Mouse (Mus musculus) hindlimb bud, embryonic 11.5 days (tissue): Measurements from ENCODE around the gene Gjd3.
A peak's percentile ranks its signal among the peaks of the same experiment; 100 is the strongest.
"Not testable (repeated sequence)": the region's sequence is repeated elsewhere in the genome, so short reads cannot be mapped to it uniquely, and the experiment has no call there.

Experiments
- DNase-seq: peaks from one replicate; pipeline ENCODE4 v3.0.0-alpha.2; 2012; ENCODE audit warnings: low read depth, low spot score; ENCODE audit errors: extremely low spot score

The Gjd3 gene

DNA sequence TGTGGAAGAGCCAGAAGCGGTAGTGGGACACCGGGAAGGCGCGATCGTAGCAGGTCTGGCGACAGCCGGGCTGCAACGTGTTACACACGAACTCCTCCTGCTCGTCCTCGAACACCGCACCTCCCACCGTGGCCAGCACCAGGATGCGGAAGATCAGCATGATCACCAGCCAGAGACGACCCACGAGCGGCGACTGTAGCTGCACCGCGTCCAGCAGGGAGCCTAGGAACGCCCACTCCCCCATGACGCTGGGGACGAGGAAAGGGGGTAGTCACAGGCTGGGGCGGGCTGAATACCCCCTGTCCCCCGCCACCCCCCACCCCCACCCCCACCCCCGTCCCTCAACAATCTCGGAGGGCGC is at the start of gene Gjd3:
Gene Gjd3 (minus strand): TSS at position 244 of the 361 bp plus-strand sequence.
- DNase-seq, result no peak

DNA sequence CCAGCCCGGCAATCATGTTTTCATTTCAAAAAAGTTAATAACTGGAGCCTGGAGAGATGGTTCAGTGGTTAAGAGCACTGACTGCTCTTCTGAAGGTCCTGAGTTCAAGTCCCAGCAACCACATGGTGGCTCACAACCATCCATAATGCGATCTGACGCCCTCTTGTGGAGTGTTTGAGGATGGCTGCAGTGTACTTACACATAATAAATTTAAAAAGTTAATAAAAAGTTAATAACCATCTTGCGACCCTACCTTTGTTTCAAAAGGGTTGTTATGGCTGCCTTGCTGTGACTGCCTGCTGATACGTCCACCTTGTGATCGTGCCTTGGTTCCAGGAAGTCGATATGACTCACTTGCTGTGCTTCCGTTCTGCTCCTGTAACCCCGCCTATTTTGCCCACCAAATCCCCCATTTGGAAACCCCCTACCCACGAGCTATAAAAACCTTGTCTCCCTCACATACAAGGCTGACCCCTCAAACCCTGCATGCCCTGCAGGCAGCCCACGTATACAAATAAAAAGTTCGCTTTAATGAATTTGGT is 44.2 kb upstream of the Gjd3 start:
- no peak for DNase-seq

DNA sequence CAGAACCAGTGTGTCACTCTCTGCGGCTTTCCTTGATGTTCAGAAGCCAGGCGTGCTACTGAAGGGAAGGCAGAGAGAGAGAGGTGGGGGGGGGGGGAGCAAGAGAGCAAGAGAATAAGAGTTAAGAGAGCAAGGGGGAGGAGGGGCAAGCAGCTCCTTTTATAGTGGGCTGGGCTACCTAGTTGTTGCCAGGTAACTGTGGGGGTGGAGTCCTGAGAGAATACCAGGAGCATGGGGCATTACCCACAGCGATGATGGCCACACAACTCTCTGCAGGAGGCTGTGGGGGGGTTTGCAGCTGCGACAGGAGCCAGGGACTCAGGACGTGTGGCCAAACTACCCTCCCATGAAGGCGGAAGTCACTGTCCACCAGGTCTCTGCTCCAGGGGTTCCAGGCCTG is 43.1 kb upstream of the Gjd3 start:
- DNase-seq, result no peak

DNA sequence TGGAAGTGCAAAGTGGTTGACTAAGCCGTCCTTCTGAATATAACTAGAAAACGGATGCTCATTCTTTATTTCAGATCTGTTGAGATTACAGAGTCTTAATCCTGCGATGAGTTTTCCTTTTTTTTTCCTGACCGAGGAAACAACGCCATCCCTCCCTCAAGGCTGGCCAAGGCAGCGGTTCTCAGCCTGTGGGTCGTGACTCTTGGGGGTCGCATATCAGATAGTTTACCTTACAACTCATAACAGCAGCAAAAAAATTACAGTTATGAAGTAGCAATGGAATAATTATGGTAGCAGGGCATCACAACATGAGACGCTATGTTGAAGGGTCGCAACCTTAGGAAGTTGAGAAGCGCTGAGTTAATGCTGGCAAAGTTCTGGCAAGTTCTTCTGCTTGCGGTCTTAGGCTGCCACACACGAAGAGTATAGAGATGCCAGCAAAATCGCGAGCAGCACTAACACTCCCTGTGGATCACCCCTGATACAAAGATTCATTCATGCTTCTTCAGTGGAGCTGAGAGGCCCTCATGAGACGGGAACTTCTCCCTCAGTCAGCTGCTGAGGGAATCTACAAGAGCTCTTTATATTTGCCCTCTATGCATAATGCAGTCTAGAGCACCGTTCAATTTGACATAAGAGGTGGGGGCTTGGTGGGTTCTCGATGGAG is 41.8 kb upstream of the Gjd3 start:
- no peak for DNase-seq

DNA sequence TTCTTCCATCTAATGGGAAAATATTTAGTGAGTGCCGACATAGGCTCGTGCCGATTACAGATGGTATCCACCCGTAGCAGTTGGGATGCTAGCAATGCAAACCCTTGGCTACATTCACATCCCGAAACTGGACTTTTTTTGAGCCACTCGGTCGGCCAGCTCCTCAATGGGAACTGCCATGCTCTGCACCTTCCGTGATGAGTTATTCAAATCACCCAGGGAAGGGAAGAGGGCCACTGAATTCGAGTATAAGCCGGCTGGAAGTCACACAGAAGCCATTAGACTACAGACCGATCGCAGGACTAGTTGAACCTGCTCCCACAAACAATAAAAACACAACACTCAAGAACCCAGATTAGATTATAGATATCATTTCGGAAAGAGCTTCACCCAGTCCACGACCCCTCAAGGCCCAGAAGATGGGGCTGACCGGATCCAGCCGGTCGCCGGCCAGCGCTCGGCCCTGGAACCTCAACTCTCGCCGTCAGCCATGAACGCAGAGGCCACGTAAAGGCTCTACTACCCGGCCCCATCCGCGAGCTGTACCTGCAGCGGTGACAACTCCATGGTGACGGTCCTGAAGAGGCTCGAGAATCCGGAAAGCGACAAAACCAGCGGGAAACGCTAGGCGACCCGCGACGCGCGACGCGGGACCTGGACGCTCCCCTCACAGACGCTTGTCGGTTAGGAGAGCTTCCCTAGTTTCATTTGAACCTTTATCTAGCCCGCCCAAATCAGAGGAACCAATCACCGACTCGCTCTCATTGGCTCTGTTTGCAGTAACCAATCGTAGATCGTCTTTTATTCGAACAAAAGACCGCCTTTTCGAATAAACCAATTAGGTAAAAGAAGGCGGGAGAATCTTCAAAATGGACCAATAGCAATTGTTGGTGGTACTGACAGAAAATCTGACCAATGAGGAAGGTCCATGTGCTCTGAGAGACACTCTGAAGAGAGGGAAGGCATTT is 41.0 kb upstream of the Gjd3 start, which contains the start of gene Top2a:
Gene Top2a (minus strand): TSS at position 690 of the 968 bp plus-strand sequence.
- DNase-seq, result peak; percentile 100

DNA sequence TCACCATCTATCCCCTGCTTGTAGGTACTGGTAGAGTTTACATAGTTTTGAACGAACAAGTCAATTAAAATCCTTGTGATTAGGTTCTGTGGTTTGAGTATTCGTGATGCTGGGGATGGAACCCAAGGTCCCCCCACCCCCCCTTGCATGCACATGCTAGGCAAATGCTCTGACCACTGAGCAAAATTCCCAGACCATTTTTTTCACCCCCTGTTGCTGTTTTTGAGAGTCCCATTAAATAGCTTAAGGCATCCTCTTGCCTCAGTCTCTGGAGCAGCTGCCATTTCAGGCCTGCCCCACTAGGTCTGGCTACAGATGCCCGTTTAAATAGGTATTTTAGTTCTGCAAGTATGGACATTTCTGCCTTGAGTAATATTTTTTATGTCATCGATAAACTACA is 40.3 kb upstream of the Gjd3 start:
- DNase-seq, result no peak

DNA sequence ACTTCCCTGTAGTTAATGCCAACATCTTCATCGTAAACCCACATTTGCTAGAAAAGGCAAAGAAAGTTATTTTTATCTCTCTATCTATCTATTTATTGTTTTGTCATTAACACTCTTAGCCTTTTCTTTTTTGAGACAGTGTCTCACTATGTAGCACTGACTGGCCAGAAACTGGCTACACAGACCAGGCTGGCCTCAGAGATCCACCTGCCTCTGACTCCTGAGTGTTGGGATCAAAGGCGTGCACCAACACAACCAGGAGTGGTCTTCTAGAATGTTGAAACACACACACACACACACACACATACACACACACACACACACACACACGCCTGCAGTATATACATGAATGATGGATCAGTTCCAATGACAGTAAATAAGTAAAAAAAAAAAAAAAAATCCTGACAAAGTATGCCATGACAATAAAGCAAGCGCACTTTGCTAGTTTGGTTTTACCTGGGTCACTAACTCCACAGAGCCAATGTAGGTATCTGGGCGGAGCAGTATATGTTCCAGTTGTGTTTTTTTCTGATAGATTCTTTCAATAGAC is 39.6 kb upstream of the Gjd3 start:
- no peak for DNase-seq

DNA sequence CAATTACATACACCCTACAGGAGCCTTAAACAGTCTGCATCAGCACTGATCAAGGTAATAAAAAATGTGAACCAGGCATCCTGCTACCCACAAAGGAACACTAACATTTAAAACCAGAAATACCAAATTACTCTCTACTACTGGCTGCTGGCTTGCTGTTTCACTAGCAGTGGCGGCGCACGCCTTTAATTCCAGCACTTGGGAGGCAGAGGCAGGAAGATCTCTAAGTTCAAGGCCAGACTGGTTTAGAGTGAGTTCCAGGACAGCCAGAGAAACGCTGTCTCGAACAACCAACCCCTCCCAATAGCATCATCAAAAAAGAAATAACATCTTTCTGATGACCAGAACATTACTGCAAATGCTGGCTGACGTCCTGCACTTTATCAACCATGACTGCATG is 37.0 kb upstream of the Gjd3 start:
- no peak for DNase-seq

DNA sequence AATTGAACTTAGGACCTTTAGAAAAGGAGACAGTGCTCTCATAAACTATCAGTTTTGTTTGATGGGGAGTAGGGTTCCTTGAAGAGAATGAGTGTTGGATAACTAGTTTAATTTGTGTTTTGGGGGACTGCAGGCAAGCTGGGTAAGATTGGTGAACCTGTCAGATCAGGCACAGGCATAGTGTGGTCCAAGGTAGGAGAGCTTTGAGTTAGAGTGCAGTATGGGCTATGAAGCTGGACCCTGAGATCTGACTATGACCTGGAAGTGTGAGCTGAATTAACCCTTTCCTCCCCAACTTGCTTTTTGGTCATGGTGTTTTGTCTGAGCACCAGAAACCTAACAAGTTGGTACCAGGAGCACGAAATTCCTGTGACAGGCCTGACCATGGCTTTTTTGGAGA is 31.0 kb upstream of the Gjd3 start:
- no peak for DNase-seq

DNA sequence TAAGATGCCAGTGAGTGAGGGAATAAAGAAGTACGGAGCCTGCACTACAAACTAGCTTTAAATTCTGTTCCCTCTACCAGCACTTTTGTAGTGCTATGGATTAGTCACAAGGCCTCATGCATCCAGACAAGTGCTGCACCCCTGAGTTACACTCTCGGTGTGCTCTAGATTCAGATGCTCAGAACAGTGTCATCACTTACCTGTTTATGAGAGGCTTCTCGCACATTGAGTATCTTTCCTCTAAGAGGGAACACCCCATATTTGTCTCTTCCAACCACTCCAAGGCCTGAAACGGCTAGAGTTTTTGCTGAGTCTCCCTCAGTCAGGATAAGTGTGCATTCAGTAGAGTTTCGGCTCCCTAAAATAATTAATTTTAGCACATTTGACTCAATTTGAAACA is 27.9 kb upstream of the Gjd3 start:
- no peak for DNase-seq

DNA sequence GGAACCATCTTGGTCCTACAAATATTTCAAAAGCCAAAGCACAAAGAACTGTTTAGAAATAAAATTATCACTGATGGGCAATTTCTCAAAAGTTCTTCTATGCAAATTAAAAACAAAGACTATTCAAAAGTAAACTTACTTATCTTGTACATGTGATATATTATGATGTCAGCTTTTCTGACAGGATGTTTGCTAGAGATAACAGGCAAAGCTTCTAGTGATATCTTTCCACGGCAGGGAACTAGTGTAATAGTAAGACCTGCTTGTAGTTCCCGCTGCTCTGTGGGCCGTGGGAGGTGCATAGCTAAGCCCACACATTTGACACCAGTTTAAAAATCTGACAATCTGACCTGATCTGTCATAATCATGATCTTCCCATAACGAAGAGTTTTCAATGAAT is 27.3 kb upstream of the Gjd3 start:
- DNase-seq, result no peak

DNA sequence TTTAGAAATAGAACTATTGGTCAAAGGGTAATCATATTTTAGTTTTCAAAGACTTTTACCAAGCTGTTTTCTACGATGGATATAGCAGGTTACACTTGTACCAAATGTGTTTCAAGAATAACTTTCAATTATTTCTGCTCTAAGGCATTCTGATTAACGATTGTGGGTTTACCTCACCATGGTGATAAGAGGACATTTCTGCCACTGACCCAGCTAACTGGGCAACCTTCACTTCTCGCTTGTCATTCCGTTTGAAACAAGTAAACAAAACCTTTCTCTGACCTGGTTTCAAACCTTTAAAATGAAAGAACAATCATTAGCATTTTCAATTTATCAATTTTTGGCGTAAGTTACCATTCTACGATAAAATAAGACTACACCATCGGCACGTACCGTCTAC is 24.0 kb upstream of the Gjd3 start:
- no peak for DNase-seq

DNA sequence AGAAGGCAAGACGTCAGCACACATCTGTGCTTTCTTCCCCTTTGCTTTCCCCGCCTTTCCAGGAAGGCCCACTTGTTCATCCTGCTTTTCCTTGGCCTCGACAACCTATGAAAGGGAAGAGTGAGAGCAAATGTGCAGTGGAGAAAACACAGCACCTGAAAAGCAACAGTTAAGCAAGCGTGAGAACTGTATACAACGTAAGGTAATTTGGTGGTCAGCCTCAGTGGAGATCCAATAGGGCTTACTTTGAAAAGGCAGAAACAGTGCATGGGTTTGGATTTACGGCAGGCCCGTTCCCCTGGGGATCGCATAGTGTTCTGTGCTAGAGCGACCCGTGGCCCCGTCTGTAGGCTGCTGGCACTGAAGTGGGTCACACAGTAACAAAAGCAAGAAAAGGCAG is 16.4 kb upstream of the Gjd3 start:
- DNase-seq, result no peak

DNA sequence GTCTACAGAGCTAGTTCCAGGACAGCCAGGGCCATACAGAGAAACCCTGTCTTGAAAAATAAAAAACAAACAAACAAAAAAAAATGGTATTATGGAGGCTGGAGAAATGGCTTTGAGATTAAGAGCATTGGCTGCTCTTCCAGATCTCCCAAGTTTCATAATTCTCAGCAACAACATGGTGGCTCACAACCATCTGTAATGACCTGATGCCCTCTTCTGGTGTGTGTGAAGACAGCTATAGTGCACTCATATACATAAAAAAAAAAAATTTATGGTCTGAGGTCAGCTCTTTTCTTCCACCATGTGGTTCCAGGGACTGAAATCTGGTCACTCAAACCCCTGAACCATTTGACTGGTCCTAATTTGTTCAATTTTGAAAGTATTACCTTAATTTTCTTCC is 16.0 kb upstream of the Gjd3 start:
- DNase-seq, result no peak

DNA sequence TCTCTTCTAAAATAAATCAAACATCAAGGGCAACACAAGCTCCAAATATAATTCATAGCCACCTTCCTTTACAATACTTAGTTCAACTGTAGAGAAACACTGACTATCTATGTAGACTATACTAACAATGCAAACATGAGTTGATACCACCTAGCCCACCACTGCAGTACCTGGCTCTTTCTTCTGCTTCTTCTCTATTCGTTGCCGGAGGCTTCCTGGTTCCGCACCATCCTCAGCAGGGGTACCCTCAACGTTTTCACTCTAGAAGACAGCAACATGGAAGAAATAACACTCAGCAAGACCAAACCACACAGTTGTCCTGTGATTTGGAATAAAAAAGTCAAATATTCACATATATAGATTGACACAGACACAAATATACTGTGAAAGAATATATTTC is 14.8 kb upstream of the Gjd3 start:
- no peak for DNase-seq

DNA sequence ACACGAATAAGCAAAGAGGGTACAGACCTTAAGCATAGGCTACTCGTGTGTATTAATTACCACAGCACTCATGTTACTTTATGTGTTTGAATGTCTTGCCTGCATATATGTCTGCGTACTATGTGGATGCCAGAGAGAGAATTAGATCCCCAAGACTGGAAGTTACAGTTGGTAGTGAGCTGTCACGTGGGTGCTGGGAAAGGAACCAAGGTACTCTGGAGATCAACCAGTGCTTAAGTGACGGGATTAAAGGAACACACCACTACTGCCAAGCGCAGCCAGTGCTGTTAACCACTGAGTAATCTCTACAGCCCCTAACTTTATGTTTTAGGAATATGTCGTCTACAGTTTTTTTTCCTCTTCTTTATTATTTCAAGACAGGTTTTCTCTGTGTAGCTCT is 13.2 kb upstream of the Gjd3 start:
- DNase-seq, result no peak

DNA sequence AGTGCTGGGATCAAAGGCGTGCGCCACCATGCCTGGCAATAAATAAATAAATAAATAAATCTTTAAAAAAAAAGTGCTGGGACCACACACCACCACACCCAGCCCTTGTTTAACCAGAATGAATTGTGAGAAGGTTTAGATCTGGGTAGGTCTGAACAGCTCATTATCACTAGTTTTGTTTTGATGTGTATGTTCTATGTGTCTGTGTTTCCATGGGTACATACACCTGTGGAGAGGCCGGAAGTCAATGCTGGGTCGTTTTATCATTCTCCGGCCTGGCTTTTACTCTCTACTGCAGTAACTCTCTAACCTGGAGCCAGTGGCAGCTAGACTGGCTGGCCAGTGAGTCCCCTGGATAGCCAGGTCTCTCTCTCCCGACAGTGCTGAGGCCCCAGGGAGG is 8.1 kb upstream of the Gjd3 start:
- DNase-seq, result no peak

DNA sequence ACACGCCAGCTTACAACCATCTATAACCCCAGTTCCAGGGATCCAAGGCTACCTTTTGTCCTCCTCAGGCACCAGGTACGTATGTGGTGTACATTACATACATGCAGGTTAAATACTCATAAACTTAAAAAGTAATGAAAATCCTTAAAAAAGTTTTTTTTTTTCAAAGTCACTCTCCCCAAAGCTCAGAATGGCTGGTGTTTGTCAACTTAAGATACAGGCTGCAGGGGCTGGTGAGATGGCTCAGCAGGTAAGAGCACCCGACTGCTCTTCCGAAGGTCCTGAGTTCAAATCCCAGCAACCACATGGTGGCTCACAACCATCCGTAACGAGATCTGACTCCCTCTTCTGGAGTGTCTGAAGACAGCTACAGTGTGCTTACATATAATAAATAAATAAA is 5.4 kb upstream of the Gjd3 start:
- not testable (repeated sequence) for DNase-seq

DNA sequence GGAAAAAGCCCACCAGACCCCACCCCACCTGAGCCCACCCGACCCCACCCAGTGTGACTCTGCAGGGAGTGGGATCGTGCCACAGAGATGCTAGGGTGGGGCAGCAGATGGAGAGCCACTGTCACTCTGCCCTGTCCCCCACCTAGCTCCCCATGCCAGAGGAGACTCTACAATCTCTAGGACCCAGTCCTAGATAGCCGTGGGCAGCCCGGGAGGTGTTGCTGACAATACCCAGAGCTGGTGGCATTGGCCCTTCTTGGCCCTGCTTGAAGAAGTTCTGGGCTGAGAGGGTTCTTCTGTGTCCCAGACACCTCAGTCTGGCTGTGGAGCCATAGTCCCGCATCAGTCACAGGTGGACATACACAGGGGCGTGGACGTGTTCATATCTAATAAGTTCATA is 2.7 kb upstream of the Gjd3 start:
- no peak for DNase-seq

DNA sequence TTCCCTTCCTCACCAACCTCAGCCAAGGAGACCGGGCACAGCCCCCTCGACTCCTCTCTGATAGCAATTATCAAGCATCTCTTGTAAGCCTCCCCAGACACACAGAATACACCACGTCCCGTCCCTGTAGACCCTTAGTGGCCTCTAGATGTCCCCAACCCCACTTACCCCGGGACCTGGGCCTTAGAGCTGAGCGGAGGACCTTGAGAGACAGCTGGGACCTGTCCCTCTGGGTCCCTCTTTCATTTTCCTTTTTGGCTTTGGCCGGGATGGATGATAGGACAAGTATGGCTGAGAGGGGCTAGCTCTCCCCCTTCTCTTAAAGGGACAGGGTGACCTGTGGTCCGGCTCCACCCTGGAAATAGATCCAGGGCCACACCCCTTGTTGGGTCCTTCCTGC is 735 bp upstream of the Gjd3 start:
- DNase-seq, result no peak

DNA sequence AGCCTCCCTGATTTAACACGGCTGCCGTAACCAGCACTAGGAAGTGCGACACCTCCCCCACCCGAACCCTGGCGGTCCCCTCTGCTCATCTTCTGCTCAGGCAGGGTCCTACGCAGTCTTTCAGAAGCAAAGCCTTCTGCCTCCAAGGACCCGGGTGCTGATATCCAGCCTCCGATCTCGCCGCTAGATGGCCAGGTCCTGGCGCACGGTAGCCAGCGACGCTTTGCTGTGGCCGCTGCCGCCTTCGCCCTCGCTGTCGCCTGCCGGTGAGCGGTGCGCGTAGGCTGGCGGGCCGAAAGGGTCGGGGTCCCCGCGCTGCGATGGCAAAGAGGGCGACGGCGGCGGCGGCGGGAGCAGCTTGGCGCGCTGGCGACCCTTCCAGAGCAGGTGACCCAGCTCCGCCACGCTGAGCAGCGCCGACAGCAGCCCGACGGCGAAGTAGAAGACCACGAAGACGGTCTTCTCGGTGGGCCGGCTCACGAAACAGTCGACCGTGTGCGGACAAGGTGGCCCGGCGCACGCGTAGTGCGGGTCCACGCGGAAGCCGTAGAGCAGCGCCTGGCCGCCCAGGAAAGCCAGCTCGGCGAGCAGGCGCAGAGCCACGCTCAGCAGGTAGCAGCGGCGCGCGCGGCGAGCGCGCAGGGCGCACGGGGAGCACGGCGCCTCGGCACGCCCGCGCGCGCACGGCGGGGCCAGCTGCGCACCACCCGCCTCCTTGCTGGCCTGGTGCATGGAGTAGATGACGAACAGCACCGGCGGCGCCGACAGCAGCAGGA is 631 bp downstream of the Gjd3 start:
- DNase-seq, result no peak
